Mouse (Mus musculus) thymus, postnatal 10 days (tissue): ENCODE results near the gene Olfr1218.
"Not testable (repeated sequence)": the region's sequence is repeated elsewhere in the genome, so short reads cannot be mapped to it uniquely, and the experiment has no call there.

Source experiments
- DNase-seq, 2 experiments: peaks; one replicate each; pipeline ENCODE4 v3.0.0; 2021; ENCODE audit warnings: low spot score in 2 of 2

Gene Olfr1218

GRCm38 (mm10) chr2:89061087-89061486 is at the start of gene Olfr1218:
Gene Olfr1218 (minus strand): TSS chr2:89061187.
- no peak for DNase-seq

DNA sequence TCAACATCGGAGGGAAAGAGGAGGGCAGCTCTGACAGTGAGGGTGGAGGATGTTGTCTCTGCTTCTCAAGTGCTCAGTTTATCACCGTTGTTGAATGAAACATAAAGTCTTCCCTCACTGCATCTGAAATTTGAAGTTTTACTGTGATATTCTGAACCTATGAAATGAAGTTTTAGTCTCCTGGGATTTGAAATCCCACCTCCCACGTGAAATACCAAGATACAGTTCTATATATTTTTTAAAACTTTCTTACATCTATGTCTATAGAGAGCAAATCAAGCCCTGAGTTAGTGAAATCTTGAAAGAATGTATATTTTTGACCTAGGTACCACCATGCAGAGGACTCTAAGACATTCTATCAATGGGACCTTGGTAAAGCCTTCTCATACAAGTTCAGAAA is 45.7 kb upstream of the Olfr1218 start, which contains the start of gene Olfr1220:
Olfr1220 (minus strand) TSS at position 101 of the 400 bp plus-strand sequence.
- DNase-seq = no peak

GRCm38 (mm10) chr2:89105651-89106050 is 44.7 kb upstream of the Olfr1218 start:
- no peak for DNase-seq

GRCm38 (mm10) chr2:89093848-89094247 is 32.9 kb upstream of the Olfr1218 start:
- no peak for DNase-seq

GRCm38 (mm10) chr2:89083413-89083812 is 22.4 kb upstream of the Olfr1218 start, which contains the start of gene Olfr1219:
Gene Olfr1219 (minus strand): TSS chr2:89083513.
- DNase-seq = no peak

- DNase-seq = no peak
Observed at GRCm38 (mm10) chr2:89081487-89081886, 20.5 kb upstream of the Olfr1218 start.

DNA sequence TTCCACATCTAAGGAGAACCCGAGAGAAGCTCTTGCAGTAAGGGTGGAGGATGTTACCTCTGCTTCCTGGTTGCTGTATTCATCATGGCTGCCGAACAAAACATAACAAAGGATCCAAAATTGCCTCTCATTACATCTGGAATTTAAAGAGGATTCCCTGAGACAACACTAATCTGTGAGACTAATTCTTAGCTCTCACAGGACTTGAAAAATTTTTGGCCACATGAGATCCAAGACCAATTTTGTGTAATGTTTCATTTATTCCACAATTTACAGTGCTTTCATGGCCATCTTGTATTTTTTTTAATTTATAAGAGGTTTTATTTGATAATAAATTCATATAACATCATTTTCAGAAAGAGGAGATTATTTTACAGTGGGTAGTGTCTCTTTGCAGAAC is 29.0 kb downstream of the Olfr1218 start, which contains the start of gene Olfr1217:
Olfr1217 (minus strand) TSS at position 101 of the 400 bp plus-strand sequence.
- DNase-seq = no peak

- not testable (repeated sequence) for DNase-seq
Observed at GRCm38 (mm10) chr2:89021436-89021835, 39.6 kb downstream of the Olfr1218 start.

DNA sequence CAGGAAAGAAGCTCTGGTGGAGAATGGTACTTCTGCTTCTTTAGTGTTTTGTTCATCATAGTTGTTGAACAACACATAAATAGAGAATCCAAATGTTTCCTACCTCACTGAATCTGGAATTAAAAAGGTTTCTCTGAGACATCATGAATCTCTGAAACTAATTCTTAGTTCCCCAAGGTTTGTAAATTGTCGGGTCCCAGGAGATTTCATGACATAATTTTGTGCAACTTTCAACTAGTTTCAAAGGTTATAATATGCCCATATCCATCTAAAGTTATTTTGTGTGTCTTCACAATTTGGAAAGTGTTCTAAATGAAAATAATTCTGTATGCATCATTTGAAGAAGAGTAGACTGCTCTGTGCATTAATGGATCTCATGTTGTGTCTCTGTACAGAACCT is 42.7 kb downstream of the Olfr1218 start, which contains the start of gene Olfr1216:
Olfr1216 (minus strand) TSS at position 101 of the 400 bp plus-strand sequence.
- DNase-seq = no peak

- no peak for DNase-seq
Observed at GRCm38 (mm10) chr2:89006873-89007272, 54.1 kb downstream of the Olfr1218 start, which contains the start of gene Olfr1215. Gene Olfr1215 (minus strand): TSS chr2:89006973.
